Mouse (Mus musculus): ENCODE data around the gene Gm11034.

The Gm11034 gene

DNA sequence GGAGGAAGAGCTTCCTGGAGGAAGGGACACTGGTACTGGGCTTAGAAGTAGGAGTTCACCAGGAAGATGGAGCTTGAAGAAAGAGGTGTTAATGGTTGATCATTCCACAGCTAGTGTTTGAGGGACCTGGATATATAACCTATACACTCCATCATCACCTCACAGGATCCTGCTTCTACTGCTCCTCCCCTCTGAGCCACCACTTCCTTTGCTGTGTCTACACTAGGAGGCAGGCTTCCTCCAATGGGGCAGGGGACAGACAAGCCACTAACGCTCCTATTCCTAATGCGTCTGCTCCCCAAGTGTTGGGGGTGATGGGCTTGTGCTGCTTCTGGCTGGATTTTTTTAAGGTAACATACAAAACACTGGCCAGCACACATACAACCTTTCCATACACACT is 2.7 kb downstream of the Gm11034 start:
- no peak for DNase-seq

DNA sequence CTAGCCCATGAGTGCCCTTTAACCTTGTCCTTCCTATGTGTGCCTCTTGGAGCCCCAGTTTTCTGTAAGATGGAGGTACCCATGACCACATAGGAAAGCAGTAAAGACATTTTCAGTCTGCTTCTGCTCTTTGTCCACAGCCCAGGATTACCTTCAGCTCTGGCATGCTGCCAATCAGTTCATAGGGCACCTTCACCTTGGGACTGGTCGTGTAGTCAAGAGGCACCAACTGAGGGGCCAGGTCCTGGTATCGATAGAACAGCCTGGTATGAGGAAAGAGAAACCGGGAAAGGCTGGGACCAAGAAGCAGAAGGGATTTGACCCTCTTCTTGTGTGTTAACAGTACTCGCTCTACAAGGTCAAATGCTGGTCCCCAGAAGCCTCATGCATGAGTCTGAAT is 3.2 kb downstream of the Gm11034 start:
- DNase-seq: no peak

DNA sequence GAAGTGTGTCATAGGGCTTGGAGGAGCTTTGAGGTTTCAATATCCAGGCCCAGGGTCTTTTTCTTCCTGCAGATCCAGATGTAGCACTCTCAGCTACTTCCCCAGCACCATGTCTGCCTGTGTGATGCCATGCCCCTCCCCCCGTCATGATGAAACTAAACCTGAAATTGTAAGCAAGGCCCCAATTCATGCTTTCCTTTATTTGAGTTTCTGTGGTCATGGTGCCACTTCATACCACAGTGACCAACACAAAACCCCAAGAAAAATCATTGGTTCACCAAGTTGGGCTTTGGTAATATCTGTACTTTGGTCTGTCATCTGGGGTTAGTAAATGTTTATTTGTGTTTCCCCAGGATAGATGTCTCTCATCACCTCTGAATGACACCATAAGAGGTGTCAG is 4.9 kb downstream of the Gm11034 start:
- DNase-seq: no peak

DNA sequence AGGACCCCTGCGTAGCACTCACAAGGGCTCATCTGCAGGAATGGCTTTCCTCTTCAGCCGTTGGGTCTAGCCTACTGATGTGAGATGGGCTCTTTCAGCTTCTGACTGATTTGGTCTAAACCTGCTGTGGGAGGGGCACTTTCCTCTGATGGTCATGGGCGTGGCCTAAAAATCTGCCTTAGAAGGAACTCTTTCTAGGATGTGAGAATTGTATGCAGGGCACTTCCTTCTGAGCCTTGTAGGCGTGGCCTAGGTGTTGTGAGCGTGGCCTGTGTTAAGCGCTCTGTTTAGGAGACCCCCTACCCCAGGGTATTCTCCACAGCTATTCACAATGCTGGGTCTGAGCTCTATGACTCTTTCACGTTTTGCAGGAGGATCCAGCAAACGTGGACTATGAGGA is 15.4 kb downstream of the Gm11034 start:
- DNase-seq: no peak

DNA sequence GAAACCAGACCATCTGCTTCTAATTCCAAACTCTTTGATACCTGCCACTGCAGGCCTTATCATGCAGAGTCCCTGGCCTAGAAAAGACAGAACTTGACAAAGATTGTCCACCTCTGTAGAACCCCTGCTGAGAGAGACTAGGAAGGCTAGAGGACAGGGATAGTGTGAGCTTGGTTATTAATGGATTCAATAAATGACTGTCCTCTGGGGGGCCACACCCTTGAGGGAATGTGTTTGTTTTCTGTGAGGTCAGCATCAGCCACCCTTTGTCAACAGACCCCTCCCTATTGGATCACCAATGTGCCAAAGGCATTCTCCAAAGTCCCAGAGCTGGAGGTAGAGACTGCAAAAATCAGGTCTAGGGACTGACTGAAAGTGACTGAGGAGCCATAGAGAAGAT is 21.4 kb downstream of the Gm11034 start:
- no peak for DNase-seq

DNA sequence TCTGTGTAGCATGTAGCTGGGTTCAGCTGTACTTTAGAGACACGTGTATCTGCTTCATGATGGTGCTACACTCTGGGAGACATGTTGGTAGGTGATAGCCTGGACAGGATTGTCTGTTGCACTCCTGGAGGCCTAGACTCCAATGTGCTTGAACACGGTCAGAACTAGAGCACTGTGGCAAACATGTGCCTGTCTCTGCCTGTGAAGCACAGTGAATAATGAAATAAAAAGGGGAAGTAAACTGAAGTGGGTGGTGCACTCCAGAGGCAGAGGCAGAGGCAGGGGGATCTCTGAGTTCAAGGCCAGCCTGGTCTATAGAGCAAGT is 23.3 kb downstream of the Gm11034 start:
- no peak for DNase-seq

DNA sequence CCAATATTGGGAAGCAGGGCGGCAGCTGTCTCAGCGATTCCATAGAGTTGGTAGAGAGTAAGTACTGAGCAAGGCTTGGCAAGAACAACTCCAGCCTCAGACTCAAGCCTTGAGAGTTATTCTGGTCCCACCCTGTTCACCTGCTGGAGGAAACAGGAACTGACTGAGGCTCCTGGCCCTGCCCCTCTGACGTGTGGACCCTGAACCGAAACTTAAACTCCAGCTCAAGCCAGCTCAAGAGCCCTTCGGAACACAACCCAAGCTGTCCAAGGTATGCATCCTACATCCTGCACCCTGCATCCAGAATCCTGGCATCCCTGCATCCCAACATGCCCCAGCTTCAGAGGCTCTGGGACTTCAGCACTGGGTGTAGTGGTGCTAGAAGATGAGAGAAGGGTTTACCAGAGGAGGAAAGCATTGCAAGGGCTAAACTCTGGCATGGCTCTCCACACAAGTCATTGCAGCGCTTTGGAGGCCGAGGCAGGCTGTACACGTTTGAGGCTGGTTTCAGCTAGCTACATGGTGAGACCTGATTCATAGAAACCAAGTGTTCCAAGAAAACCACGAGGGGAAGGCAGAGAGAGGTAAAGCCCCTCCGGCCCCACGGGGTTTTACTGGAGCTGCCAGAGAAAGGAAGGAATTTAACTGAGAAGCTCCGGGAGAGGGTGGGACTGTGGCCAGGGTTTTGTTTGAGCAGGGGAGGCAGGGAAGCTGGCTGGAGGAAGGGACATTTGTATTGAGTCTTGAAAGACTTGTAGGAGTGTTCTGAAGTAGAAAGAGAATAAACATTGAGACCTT is 23.8 kb downstream of the Gm11034 start, which contains the start of gene Hsh2d:
Gene Hsh2d, plus strand, starts transcription at position 222 of the 798 bp plus-strand sequence.
- no peak for DNase-seq

DNA sequence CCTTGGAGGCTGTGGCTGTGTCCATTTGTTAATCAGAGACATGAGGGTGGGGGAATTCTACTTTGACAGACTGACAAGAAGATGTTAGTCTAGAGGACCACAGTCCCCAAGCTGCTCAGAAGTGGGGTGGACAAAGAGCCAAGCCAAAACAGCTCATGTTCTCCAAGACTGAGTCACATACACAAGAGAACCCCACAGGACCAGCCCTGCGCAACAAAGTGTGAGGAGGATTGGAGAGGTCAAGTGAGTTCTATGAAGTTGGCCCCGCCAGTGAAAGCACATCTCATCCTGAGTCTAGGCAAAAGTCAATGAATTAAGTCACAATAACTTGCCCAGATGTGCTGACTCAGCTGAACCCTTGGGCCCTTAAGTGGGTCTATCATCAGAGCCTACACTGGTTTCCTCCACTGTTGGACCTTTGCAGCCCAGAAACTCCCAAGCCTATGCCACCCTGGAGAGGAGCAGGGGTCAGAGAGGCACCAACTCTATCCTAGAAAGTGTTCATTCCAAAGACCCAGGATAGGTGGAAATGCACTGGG is 25.6 kb downstream of the Gm11034 start:
- DNase-seq: no peak

DNA sequence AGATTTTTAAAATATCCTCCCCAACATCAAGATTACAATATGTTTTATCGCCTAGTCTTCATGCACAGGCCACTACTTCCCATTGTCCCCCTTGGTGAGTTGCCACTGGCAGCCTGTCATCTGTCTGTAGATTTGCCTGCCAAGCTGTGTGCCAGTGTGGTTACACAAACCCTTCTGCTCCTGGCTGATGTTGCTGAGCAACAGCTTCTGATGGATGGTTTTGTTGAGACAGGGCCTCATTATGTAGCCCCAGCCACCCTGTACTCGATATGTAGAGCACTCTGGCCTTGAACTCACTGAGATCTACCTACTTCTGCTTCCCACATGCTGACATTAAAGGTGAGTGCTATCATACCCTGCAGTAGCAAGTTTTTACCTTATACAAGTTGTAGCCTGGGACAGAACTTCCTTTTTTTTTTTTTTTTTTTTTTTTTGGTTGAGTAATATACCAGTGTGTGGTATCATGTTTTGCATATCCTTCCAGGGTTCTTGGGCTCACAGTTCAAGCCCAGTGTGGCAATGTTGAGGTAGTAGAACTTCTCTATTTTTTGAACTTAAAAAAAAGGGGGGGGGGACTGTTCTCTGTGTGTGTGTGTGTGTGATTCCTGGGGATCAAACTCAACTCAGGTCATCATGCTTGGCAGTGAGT is 29.8 kb downstream of the Gm11034 start:
- DNase-seq: no peak

DNA sequence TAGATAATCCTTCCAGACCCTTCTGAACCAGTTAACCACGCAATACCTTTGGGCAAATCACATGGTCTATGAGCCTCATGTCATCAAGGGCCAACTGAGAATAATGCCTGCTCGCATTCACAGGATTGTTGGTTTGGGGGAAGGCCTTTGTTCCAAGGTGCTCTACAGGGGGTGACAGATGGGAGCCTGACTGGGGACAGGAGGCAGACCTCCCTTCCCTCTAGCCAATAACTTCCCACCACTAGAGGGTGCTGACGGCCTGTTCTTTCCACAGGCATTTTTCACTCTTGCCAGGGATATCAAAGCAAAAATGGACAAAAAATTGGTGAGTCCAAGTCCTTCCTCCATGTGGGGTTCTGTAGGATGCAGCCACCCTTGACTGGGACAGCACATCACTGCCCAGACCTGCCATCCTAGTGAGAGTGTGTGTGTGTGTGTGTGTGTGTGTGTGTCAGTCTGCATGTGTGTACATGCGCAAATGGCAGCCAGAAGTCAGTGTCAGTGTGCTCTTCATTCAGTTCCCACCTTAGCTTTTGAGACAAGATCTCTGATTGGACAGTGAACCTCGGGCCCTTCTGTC is 36.0 kb downstream of the Gm11034 start:
- DNase-seq: peak; percentile 79

DNA sequence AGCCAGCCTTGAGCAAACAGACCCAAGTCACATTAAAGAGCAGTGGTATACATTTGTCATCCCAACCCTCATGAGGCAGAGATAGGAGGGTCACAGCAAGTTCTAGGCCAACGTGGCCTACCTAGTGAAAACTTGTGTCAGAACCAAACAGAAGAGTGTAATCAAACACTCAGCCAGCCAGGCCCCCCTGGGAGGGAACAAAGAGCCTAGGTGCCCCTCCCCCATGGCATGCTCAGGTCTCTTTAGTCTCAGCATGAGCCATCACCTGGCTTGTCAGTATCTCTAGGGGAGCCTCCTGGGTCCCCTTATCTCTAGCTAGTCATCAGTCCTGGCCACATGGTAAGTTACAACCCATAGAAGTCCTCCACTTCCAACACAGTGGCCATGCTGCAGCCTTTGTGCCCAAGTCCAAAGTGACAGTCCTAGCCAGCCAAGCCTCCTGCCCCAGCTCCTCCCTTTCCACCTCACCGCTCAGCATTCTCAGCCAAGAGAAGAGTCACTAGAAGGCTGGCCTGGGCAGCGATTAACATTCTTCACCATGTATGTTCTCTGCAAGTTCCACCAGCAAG is 43.7 kb downstream of the Gm11034 start:
- DNase-seq: no peak

DNA sequence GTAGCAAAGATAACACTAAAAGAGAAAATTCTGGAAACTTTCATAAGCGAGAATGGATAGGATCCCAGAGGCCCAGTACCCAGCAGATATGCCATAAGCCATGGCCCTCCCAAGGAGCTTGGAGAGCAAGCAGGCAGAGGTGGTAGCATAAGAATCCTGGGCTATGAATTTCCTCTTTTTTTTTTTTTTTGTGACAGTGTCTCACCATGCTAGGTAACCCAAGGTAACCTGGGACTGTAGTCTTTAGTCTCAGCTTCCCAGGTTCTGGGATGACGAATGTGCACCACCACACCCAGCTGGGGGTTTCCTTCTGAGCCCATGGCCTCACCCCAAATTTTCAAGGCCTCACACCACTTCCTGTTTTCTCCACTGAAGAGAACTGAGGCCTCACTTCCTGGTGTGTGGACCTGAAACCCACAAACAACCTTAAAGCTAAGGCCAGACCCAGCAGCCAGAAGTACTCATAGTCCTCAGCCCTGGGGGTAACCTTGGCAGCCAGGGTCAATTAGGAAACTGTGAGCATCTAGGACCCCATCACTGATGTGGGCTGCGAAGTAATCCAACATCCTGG is 44.3 kb downstream of the Gm11034 start:
- DNase-seq: no peak

Measured in right cerebral cortex, postnatal 14 days (tissue).